Mouse (Mus musculus) heart, postnatal 0 days (tissue): Measurements from ENCODE around the gene Sp9. TPM values are rescaled to one million over a fixed set of nuclear protein-coding genes. Genes with fewer than 3 reads are reported as not detected.

ENCODE experiments used
- ATAC-seq: fragments of 200-750 bp; cut with Nextera tagmentation; 2 replicates; pipeline ENCODE4 v1.8.0; 2017; ENCODE audit warnings: low read depth, moderate number of reproducible peaks, moderate library complexity; ENCODE audit not compliant: insufficient read depth
- DNase-seq: peaks from one replicate; pipeline ENCODE4 v3.0.0-alpha.2; 2016; ENCODE audit warnings: low spot score
- H3K27ac ChIP-seq: fragments of 300-500 bp; sonication (generic); 2 replicates; pipeline ENCODE4 v1.5.1; 2014; ENCODE audit warnings: low read depth, mild to moderate bottlenecking
- H3K27me3 ChIP-seq: fragments of 300-500 bp; sonication (generic); 2 replicates; pipeline ENCODE4 v1.6.1; 2014; ENCODE audit warnings: low read length, mixed read lengths; ENCODE audit not compliant: control insufficient read depth, insufficient read depth
- H3K36me3 ChIP-seq: fragments of 300-500 bp; sonication (generic); replicated peaks from 2 replicates; pipeline ENCODE4 v1.6.1; 2014; ENCODE audit warnings: low read length, mixed read lengths; ENCODE audit not compliant: control insufficient read depth, insufficient read depth
- H3K4me1 ChIP-seq: fragments of 300-500 bp; sonication (generic); 2 replicates; pipeline ENCODE4 v1.6.1; 2014; ENCODE audit warnings: antibody characterized with exemption; ENCODE audit not compliant: control insufficient read depth, insufficient read depth
- H3K4me2 ChIP-seq: fragments of 300-500 bp; sonication (generic); 2 replicates; pipeline ENCODE4 v1.6.1; 2014; ENCODE audit warnings: low read depth, mild to moderate bottlenecking, low read length, moderate library complexity
- H3K4me3 ChIP-seq: fragments of 300-500 bp; sonication (generic); 2 replicates; pipeline ENCODE4 v1.5.1; 2014; ENCODE audit warnings: low read depth, low read length
- H3K9ac ChIP-seq: fragments of 300-500 bp; sonication (generic); replicated peaks from 2 replicates; pipeline ENCODE4 v1.6.1; 2014; ENCODE audit warnings: low read depth, low read length, mixed read lengths
- H3K9me3 ChIP-seq: fragments of 300-500 bp; sonication (generic); replicated peaks from 2 replicates; pipeline ENCODE4 v1.6.1; 2016; ENCODE audit warnings: low read length; ENCODE audit not compliant: control insufficient read depth
- CTCF ChIP-seq: IDR thresholded peaks from 2 replicates; pipeline ENCODE4 v1.5.1; 2016; ENCODE audit warnings: antibody characterized with exemption, control low read depth, low read depth
- EP300 ChIP-seq: IDR thresholded peaks from 2 replicates; pipeline ENCODE4 v1.6.1; 2016; ENCODE audit warnings: antibody characterized with exemption, low read depth
- whole genome bisulfite sequencing: fragments of 180-500 bp; shearing (Covaris S2); extraction: QIAGEN DNeasy Blood & Tissue Kit; methylation state at CpG from one replicate; pipeline ENCODE4 v1.1.7; 2014; 5-methylcytosine and 5-hydroxymethylcytosine counted together
- polyA plus RNA-seq: library from polyadenylated mRNA; unstranded; fragments of >200 nt; fragmentation: Nextera tagmentation; extraction: Ambion mirVana; gene quantifications from 2 replicates; pipeline ENCODE4 v1.2.1, GENCODE M21; 2015
- total RNA-seq: library from RNA; depleted of rRNA; stranded (reverse); fragments of >200 nt; gene quantifications from 2 replicates; pipeline ENCODE4 v1.2.3, GENCODE M21; 2014; ENCODE audit warnings: low replicate concordance

Gene Sp9
- total and polyA plus RNA-seq, 2 experiments from 2014 or later: not detected

DNA sequence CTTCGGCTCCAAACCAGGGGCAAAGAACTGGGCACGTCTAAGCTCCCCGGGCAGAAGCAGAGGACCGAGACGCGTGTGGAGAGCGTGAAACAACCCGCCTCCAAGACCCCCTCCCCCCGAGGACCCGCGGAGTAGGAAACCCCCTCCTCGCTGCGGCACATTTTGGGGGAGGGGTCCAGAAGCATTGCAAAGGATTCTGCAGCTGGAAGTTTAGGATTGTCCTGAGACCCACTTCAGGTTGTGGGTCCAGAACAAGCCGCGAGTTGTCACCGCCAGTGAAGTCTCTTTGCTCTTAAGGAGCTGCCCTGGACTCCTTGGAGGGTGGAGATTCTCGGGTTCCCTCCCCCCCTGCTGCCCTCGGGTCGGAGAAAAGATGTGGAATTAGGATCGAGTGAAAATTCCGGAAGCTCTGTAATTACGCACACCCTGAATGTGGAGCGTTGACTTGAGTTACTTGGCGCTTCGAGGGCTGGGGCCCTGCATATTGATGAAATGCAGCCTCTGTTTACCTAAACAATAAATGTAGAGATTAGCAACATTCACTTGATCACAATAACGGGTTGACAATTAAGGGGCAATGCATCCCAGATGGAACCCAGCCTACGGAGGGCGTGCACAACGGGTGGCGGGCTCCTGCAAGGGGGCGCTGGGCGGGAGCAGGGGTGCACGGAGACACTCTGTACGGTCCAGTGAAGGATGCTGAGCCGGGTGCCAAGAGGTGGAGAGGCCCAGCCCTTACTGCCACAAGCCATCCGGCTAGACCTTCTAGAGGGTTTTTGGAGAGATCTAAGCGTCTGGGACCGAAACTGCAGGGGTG lies 7.7 kb upstream of the Sp9 start:
- H3K4me2 ChIP-seq: peak overlapping the region; percentile 63
- ATAC-seq (no peak), DNase-seq (no peak)
- H3K27ac ChIP-seq: no peak overlapping the region
- H3K4me3 ChIP-seq: peak overlapping the region; percentile 40
- 2% methylated on average over 38 of the region's 38 CpGs for WGBS
- no peak for TF ChIP-seq EP300
- 0 out of 2 replicates have a peak, but pooled peaks cover 4% of the 10 kb centered on the region for H3K9me3 ChIP-seq
- no peaks in the 10 kb centered on the region for H3K4me1 ChIP-seq
- peaks cover 72% of the 10 kb centered on the region for H3K27me3 ChIP-seq
- H3K9ac ChIP-seq: no peak overlapping the region
- H3K36me3 ChIP-seq: no peaks in the 10 kb centered on the region

DNA sequence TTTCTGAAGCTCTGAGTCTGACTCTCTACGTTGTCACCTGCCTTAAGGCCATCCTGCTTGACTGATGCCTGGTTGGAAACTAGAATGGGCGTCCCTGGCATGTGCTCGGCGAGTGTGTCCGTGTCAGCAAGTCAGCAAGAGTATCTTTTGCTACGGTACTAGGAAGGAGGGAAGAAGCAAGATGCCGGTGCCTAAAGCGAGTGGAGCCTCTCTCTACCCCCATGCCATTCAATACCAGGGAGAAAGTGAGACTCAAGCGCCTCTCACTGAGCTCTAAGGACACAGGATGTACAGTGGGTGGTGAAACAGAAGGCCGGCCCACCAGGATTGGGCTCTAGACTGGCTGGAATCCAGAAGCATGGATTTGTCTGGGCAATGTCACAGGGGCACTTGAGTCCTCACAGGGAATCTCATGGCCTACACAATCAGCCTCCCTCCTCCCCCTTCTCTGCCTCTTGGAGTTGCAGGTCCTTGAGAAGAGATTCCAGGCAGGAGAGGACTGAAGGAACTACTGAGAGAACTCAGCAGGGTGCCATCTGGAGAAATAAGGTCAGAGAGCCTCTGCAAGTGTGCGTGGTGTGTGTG lies 7.0 kb upstream of the Sp9 start:
- H3K36me3 ChIP-seq: no peaks in the 10 kb centered on the region
- 8% methylated on average over 11 of the region's 11 CpGs for WGBS
- TF ChIP-seq CTCF: no peak
- no peak for TF ChIP-seq EP300

DNA sequence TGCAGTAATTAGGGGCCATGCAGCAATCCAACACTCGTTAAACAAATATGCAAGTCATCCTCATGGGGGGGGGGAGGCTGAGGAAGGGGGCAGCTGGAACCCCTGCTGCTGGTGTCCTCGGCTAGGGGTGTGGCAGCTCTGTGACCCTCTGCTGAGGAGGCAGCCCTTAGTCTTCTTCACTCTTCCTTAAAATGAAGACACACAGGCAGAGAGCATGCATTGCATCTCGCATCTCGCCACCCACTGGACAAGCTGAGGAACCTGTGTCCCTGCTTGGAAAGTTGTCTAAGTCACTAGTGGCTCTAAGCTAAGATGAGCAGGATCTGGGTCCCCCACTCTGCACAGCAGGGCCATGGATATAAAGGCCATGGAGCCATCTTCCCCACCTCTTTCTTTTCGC lies 5.7 kb upstream of the Sp9 start:
- WGBS: 11% methylated on average over 5 of the region's 5 CpGs

More for the DNA sequence above, 7.0 kb upstream of the Sp9 start:
- peak overlapping the region; percentile 40 for H3K4me3 ChIP-seq
- no peak for DNase-seq
- H3K9me3 ChIP-seq: 0 out of 2 replicates have a peak, but pooled peaks cover 4% of the 10 kb centered on the region
- H3K9ac ChIP-seq: no peak overlapping the region
- H3K4me1 ChIP-seq: no peaks in the 10 kb centered on the region
- no peak for ATAC-seq
- no peak overlapping the region for H3K27ac ChIP-seq
- H3K4me2 ChIP-seq: peak overlapping the region; percentile 63
- peaks cover 77% of the 10 kb centered on the region for H3K27me3 ChIP-seq

DNA sequence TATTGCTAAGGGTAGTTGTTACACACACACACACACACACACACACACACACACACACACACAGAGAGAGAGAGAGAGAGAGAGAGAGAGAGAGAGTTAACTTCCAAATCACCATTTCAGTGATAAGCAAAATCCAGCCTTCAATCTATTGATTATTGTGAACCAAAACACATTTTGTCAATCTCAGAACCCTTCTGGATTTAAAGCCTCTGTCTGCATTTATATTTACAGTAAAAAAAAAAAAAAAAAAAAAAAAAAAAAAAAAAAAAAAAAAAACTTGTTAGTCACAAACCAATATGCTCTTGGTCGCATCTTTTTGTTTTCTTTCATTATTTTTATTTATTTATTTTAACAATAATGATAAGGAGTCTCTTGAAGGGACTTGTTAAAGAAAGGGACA lies 5.1 kb upstream of the Sp9 start:
- TF ChIP-seq EP300 (no peak), CTCF (no peak)
- H3K4me1 ChIP-seq: peaks cover 6% of the 10 kb centered on the region; the same call in 1 of the 2 replicates
- H3K27me3 ChIP-seq: peaks cover 96% of the 10 kb centered on the region
- ATAC-seq (no peak), DNase-seq (no peak)
- H3K27ac ChIP-seq: no peak overlapping the region
- H3K4me2 ChIP-seq: no peak overlapping the region
- H3K9me3 ChIP-seq: no peaks in the 10 kb centered on the region
- no peak overlapping the region for H3K9ac ChIP-seq
- no peak overlapping the region for H3K4me3 ChIP-seq
- H3K36me3 ChIP-seq: no peaks in the 10 kb centered on the region
- 33% methylated on average over 1 of the region's 1 CpGs for WGBS

More for the DNA sequence above, 5.7 kb upstream of the Sp9 start:
- no peak overlapping the region for H3K9ac ChIP-seq
- peaks cover 4% of the 10 kb centered on the region; the same call in 1 of the 2 replicates for H3K4me1 ChIP-seq
- 0 out of 2 replicates have a peak, but pooled peaks cover 2% of the 10 kb centered on the region for H3K9me3 ChIP-seq
- no peak overlapping the region for H3K4me3 ChIP-seq
- no peaks in the 10 kb centered on the region for H3K36me3 ChIP-seq
- ATAC-seq: no peak
- H3K27me3 ChIP-seq: peaks cover 90% of the 10 kb centered on the region
- no peak overlapping the region for H3K27ac ChIP-seq
- no peak for DNase-seq
- no peak overlapping the region for H3K4me2 ChIP-seq
- peak; percentile 33; the same call in 1 of the 2 replicates for TF ChIP-seq CTCF
- no peak for TF ChIP-seq EP300

DNA sequence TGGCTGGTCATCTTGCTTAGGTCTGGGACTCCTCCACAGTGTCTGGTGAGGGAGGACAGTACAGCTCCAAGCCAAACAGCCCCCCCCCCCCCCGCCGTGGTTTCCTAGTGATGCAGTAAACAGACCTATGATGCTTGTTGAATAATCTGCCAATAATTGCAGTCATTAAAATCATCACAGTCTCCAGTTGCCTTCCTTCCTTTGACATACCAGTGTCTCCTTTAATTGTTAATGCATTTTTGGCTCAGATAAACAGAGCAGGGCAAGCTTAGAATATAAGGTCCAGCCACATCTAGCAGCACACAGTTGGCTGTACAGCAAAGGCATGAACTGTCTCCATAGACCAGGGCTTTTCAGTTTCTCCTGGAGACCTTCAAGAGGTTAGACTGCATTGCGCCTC lies 4.5 kb upstream of the Sp9 start:
- no peak for DNase-seq
- H3K36me3 ChIP-seq: no peaks in the 10 kb centered on the region
- H3K4me2 ChIP-seq: no peak overlapping the region
- no peak overlapping the region for H3K9ac ChIP-seq
- peaks cover 93% of the 10 kb centered on the region for H3K27me3 ChIP-seq
- H3K4me3 ChIP-seq: no peak overlapping the region
- TF ChIP-seq CTCF (no peak), EP300 (no peak)
- no peaks in the 10 kb centered on the region for H3K9me3 ChIP-seq
- H3K27ac ChIP-seq: no peak overlapping the region
- H3K4me1 ChIP-seq: peaks cover 6% of the 10 kb centered on the region; the same call in 1 of the 2 replicates
- 20% methylated on average over 2 of the region's 3 CpGs for WGBS
- no peak for ATAC-seq
